Mouse (Mus musculus): Measurements from ENCODE around the gene Taar2.

- no peak for TF ChIP-seq CTCF (IDR thresholded peaks at IDR 0.05; ENCODE audit: borderline replicate concordance, insufficient read depth, low read length)
- no peak for TF ChIP-seq POLR2A (IDR thresholded peaks at IDR 0.05; ENCODE audit: low read depth, low read length)
These were observed 39.6 kb downstream of the Taar2 start for GRCm38 (mm10) chr10:23977958-23978357.
